Mouse (Mus musculus) small intestine, adult 2 months (tissue): Measurements from ENCODE around the gene Aatk.

ENCODE experiments used
- CTCF ChIP-seq: fragments of 200-500 bp; IDR thresholded peaks from 2 replicates; pipeline ENCODE4 v1.5.1; 2012; ENCODE audit warnings: low read depth, mild to moderate bottlenecking, control low read depth, inconsistent platforms, low read length, moderate library complexity, mixed read lengths; ENCODE audit not compliant: insufficient replicate concordance, insufficient read length; ENCODE audit errors: extremely low read depth
- POLR2A ChIP-seq: fragments of 200-500 bp; IDR thresholded peaks from 2 replicates; pipeline ENCODE4 v1.6.1; 2012; ENCODE audit warnings: low read depth, mild to moderate bottlenecking, control low read depth, inconsistent platforms, low read length, moderate library complexity

GRCm38 (mm10) chr11:119987876-119988275 lies 59.1 kb downstream of the Aatk start:
- TF ChIP-seq POLR2A: no peak
- TF ChIP-seq CTCF: no peak
